Mouse (Mus musculus): ENCODE data around the gene Disp3. TPM values are rescaled to one million over a fixed set of nuclear protein-coding genes. Genes with fewer than 3 reads are reported as not detected.

Disp3 gene
- polyA plus RNA-seq, 1 experiment from 2014 or later, result 0.18 TPM

DNA sequence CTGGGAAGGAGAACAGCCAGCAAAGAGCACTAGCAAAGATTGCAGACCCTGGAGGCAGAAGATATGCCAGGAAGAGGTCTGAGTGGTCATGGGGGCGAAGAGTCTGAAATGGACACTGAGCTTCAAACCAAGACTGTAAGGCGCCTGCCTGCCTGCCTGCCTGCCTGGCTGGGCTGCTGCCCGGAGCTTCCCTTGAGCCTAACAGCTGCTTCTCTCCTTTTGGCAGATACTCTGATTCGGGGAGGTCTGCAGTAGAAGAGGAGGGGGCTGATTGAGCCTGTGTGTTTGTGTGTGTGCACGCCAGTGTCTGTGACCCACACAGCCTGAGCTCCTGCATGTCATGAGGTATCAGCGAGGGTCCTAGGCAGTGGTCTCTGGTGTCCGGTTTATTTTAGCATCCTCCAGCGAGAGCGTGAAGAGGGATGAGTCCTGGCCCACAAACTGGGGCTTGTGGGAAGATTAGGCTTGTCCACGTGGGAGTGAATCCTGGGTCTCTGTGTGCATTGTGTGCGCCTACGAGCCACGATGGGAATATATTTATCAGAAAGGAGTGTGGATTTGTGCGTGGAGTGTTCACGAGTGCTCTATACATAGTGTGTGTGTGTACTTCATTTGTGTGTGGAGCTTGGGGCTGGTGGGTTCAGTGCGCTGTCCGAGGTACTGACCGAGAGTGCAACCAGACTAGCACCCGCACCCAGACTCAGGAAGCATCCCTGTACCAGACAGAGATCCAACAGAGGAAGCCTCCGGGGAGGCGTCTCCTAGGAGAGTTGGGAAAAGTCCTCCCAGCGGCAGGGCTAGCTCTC, 1.3 kb downstream of the Disp3 start:
- Histone ChIP-seq H3K36me3 (ENCODE audit: control insufficient read depth, insufficient read depth, low read length) (no peaks in the 10 kb centered on the region), H3K4me2 (ENCODE audit: low read length) (no peak overlapping the region)

DNA sequence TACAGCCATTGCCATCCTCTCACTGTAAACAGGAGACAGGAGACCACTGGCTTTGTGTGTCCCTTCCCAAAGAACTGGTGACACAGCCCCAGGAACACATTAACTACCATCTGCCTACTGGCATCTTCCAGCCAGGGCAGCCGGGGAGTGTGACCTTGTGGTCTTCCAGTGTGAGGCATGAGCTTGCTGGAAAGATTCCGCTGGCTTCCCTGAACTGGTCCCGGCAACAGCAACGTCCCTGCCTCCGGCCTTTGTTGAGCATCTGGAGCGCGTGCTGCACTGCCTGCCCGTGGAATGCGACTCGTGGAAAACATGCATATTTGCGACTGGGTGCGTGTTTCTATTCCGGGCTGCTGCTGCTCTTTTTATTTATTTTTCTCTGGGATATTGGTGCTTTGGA, 3.5 kb downstream of the Disp3 start:
- no peak for DNase-seq (ENCODE audit: low spot score)
- no peaks in the 10 kb centered on the region for H3K9me3 ChIP-seq (ENCODE audit: control insufficient read depth, low read length)

More for the DNA sequence above, 1.3 kb downstream of the Disp3 start:
- Histone ChIP-seq H3K4me1 (replicated peaks; ENCODE audit: control insufficient read depth, insufficient read depth, low read length) (peaks cover 6% of the 10 kb centered on the region; the same call in 1 of the 2 replicates), H3K27me3 (replicated peaks; ENCODE audit: control insufficient read depth, insufficient read depth, low read length) (peaks cover 39% of the 10 kb centered on the region), H3K9ac (ENCODE audit: low read length) (no peak overlapping the region), H3K4me3 (ENCODE audit: low read depth, low read length) (no peak overlapping the region), H3K27ac (ENCODE audit: low read depth) (no peak overlapping the region), H3K9me3 (ENCODE audit: control insufficient read depth, low read length) (no peaks in the 10 kb centered on the region)
- DNase-seq (ENCODE audit: low spot score) (peak; percentile 80), ATAC-seq (replicated peaks; ENCODE audit: low FRiP score, low TSS enrichment, low read depth) (peak; percentile 37; the same call in 1 of the 2 replicates)
- 23% methylated on average over 22 of the region's 22 CpGs for WGBS

DNA sequence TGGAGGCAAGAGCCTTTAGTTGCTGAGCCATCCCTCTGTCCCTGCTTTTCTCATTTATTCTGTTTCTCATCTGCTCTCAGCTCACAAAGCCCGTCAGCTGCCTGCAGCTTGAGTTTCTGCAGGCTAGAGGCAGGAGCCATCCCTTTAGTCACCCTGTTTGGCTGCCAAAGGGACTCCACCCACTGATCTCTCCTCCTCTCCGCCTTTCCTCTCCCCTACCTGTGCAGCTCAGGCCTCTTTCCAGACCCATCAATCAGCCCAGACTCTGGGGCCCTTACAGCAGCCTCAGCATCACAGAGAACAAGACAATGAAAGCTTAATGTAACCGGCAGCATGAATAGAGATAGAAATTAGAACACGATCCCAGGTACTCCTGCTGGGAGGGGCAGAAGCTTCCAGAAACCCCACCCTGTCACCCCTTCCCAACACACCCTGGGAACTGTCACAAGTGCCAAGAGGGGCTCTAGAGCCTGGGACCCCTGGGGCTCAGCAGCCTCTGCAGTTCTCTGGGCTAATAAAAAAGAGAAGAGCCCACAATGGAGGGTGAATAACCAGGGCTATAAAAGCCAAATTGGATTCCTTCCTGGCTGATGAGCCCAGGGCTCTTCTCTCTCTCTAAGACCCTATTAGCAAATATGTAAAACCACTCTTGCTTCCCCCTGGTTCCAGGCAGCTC, 10.8 kb downstream of the Disp3 start:
- 13% methylated on average over 4 of the region's 4 CpGs for WGBS
- no peaks in the 10 kb centered on the region for H3K36me3 ChIP-seq (ENCODE audit: control insufficient read depth, insufficient read depth, low read length)
- peaks cover 29% of the 10 kb centered on the region for H3K27me3 ChIP-seq (replicated peaks; ENCODE audit: control insufficient read depth, insufficient read depth, low read length)
- ATAC-seq (replicated peaks; ENCODE audit: low FRiP score, low TSS enrichment, low read depth) (no peak), DNase-seq (ENCODE audit: low spot score) (no peak)
- H3K4me1 ChIP-seq (replicated peaks; ENCODE audit: control insufficient read depth, insufficient read depth, low read length), result no peaks in the 10 kb centered on the region
- H3K4me3 ChIP-seq (ENCODE audit: low read depth, low read length), result no peak overlapping the region
- no peak overlapping the region for H3K27ac ChIP-seq (ENCODE audit: low read depth)
- H3K4me2 ChIP-seq (ENCODE audit: low read length), result no peak overlapping the region
- H3K9me3 ChIP-seq (ENCODE audit: control insufficient read depth, low read length), result no peaks in the 10 kb centered on the region
- no peak overlapping the region for H3K9ac ChIP-seq (ENCODE audit: low read length)

More for the DNA sequence above, 3.5 kb downstream of the Disp3 start:
- H3K4me1 ChIP-seq (replicated peaks; ENCODE audit: control insufficient read depth, insufficient read depth, low read length), result peaks cover 6% of the 10 kb centered on the region; the same call in 1 of the 2 replicates
- no peak overlapping the region for H3K9ac ChIP-seq (ENCODE audit: low read length)
- H3K36me3 ChIP-seq (ENCODE audit: control insufficient read depth, insufficient read depth, low read length), result no peaks in the 10 kb centered on the region
- no peak overlapping the region for H3K4me3 ChIP-seq (ENCODE audit: low read depth, low read length)
- WGBS, result 48% methylated on average over 13 of the region's 13 CpGs
- ATAC-seq (replicated peaks; ENCODE audit: low FRiP score, low TSS enrichment, low read depth), result no peak
- H3K27ac ChIP-seq (ENCODE audit: low read depth), result no peak overlapping the region
- H3K27me3 ChIP-seq (replicated peaks; ENCODE audit: control insufficient read depth, insufficient read depth, low read length), result peaks cover 39% of the 10 kb centered on the region
- no peak overlapping the region for H3K4me2 ChIP-seq (ENCODE audit: low read length)

DNA sequence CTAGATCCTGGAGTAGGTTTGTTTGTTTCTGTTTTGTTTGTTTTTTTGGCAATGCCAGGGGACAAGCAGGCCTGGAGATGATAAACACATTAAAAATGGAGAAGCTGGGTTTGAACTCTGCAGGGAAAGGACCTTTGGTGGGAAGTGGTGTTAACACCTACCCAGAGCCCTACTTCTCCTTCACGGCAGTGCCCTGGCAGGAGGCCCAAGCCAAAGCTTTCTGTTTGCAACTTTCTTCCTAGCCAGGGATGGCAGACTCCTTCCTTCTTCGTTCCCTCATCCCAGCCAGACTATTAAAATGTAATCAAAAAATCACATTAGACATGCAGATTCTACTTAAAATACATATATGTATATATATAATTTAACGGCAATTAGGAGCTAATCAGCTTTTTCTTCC, 13.1 kb downstream of the Disp3 start:
- 53% methylated on average over 3 of the region's 3 CpGs for WGBS
- Histone ChIP-seq H3K27ac (ENCODE audit: low read depth) (no peak overlapping the region), H3K4me3 (ENCODE audit: low read depth, low read length) (no peak overlapping the region), H3K9ac (ENCODE audit: low read length) (no peak overlapping the region), H3K9me3 (ENCODE audit: control insufficient read depth, low read length) (no peaks in the 10 kb centered on the region), H3K27me3 (replicated peaks; ENCODE audit: control insufficient read depth, insufficient read depth, low read length) (peaks cover 51% of the 10 kb centered on the region), H3K4me1 (replicated peaks; ENCODE audit: control insufficient read depth, insufficient read depth, low read length) (no peaks in the 10 kb centered on the region), H3K36me3 (ENCODE audit: control insufficient read depth, insufficient read depth, low read length) (no peaks in the 10 kb centered on the region), H3K4me2 (ENCODE audit: low read length) (no peak overlapping the region)
- DNase-seq (ENCODE audit: low spot score) (no peak), ATAC-seq (replicated peaks; ENCODE audit: low FRiP score, low TSS enrichment, low read depth) (no peak)

DNA sequence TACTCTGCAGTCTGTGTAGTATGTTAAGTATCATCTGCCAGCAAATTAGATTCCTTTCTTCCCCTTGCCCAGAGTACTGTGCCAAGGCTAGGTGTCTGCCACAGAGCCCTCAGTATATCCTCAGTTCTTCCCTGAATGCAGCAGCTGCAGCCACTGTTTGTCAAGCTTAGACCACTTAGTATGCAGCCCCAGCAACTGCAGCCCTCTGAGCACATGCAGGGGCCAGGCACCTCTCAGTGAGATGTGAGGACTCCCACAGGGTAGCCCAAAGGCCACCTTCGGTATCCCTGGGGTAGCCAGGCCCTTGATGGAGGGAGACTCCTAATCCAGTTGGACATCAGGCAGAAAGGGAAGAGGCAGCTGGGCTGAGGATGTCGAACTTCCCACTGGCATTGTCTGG, 14.5 kb downstream of the Disp3 start:
- 22% methylated on average over 2 of the region's 2 CpGs for WGBS
- no peaks in the 10 kb centered on the region for H3K9me3 ChIP-seq (ENCODE audit: control insufficient read depth, low read length)
- peaks cover 51% of the 10 kb centered on the region for H3K27me3 ChIP-seq (replicated peaks; ENCODE audit: control insufficient read depth, insufficient read depth, low read length)
- H3K27ac ChIP-seq (ENCODE audit: low read depth), result no peak overlapping the region
- ATAC-seq (replicated peaks; ENCODE audit: low FRiP score, low TSS enrichment, low read depth) (no peak), DNase-seq (ENCODE audit: low spot score) (no peak)
- no peaks in the 10 kb centered on the region for H3K36me3 ChIP-seq (ENCODE audit: control insufficient read depth, insufficient read depth, low read length)
- H3K4me2 ChIP-seq (ENCODE audit: low read length), result no peak overlapping the region
- H3K4me3 ChIP-seq (ENCODE audit: low read depth, low read length), result no peak overlapping the region
- no peaks in the 10 kb centered on the region for H3K4me1 ChIP-seq (replicated peaks; ENCODE audit: control insufficient read depth, insufficient read depth, low read length)
- H3K9ac ChIP-seq (ENCODE audit: low read length), result no peak overlapping the region

DNA sequence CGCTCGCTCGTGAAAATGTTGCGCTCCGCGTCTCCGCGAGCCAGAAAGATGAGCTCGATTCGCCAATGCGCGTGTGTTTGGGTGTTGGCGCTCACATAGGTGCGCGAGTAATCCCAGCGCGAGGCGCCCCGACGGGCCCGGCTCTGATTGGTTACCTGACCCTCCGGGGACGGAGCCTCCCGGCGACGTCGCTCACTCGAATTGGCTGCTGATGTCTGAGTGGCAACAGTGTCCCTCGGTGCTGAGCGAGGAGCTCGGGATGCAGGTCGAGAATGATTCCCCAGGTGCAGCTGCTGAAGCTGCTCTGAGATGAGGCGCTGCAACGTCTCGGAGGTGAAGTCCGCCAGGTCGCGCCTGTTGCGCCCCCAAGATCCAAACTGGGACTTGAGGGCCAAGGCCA, 16.1 kb downstream of the Disp3 start:
- 4% methylated on average over 39 of the region's 39 CpGs for WGBS
- Histone ChIP-seq H3K4me1 (replicated peaks; ENCODE audit: control insufficient read depth, insufficient read depth, low read length) (no peaks in the 10 kb centered on the region), H3K27me3 (replicated peaks; ENCODE audit: control insufficient read depth, insufficient read depth, low read length) (peaks cover 51% of the 10 kb centered on the region), H3K4me2 (ENCODE audit: low read length) (0 out of 2 replicates have a peak overlapping the region, but pooled peaks have one; percentile 14), H3K4me3 (ENCODE audit: low read depth, low read length) (no peak overlapping the region), H3K9me3 (ENCODE audit: control insufficient read depth, low read length) (no peaks in the 10 kb centered on the region), H3K9ac (ENCODE audit: low read length) (no peak overlapping the region), H3K27ac (ENCODE audit: low read depth) (no peak overlapping the region), H3K36me3 (ENCODE audit: control insufficient read depth, insufficient read depth, low read length) (no peaks in the 10 kb centered on the region)
- DNase-seq (ENCODE audit: low spot score) (no peak), ATAC-seq (replicated peaks; ENCODE audit: low FRiP score, low TSS enrichment, low read depth) (no peak)

DNA sequence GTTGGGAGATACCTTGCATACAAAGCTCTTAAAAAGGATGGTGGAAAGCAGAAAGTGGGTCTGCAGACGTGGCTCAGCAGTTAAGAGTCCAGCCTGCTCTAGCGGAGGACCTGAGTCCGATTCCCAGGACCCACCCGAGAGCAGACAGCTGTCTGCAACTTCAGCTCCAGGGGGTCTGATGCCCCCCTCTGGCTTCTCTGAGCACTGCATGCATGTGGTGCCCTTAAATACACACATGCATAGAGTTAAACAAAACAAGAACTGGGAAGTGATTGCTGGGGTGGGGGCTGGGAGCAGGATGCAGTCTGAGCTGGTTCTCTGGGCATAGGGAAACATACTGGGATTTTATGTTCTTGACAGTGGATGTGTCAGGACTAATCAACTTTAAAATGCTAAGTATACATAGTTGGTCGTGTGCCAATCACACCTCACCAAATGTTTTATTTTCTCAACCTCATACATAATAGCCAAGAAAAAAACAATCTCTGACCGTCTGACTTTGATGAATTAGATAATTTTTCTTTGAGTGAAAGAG, 20.7 kb downstream of the Disp3 start:
- Histone ChIP-seq H3K36me3 (ENCODE audit: control insufficient read depth, insufficient read depth, low read length) (no peaks in the 10 kb centered on the region), H3K4me2 (ENCODE audit: low read length) (no peak overlapping the region), H3K4me3 (ENCODE audit: low read depth, low read length) (no peak overlapping the region), H3K4me1 (replicated peaks; ENCODE audit: control insufficient read depth, insufficient read depth, low read length) (no peaks in the 10 kb centered on the region), H3K9ac (ENCODE audit: low read length) (no peak overlapping the region), H3K27me3 (replicated peaks; ENCODE audit: control insufficient read depth, insufficient read depth, low read length) (peaks cover 23% of the 10 kb centered on the region), H3K9me3 (ENCODE audit: control insufficient read depth, low read length) (no peaks in the 10 kb centered on the region), H3K27ac (ENCODE audit: low read depth) (no peak overlapping the region)
- DNase-seq (ENCODE audit: low spot score) (no peak), ATAC-seq (replicated peaks; ENCODE audit: low FRiP score, low TSS enrichment, low read depth) (no peak)
- WGBS, result 87% methylated on average over 6 of the region's 6 CpGs

DNA sequence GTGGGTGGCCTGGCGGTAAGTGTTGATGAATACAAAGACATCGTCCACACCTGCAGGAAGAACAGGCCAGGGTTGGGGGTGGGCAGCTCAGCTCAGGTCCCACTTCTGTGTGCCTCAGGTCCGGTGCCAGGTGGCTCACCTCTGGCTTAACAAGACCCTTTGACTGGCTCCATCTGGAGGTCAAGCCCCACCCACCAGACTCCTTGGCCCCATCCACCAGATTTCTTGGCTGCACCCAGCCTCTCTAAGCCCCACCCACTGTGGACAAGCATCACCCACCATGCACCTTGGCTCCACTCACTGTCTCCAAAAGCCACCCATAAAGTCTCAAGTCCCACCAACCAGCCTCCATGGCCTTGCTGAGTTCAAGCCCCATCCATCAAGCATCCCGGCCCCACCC, 27.8 kb downstream of the Disp3 start:
- Histone ChIP-seq H3K9ac (ENCODE audit: low read length) (no peak overlapping the region), H3K4me2 (ENCODE audit: low read length) (no peak overlapping the region), H3K36me3 (ENCODE audit: control insufficient read depth, insufficient read depth, low read length) (no peaks in the 10 kb centered on the region), H3K27me3 (replicated peaks; ENCODE audit: control insufficient read depth, insufficient read depth, low read length) (no peaks in the 10 kb centered on the region), H3K9me3 (ENCODE audit: control insufficient read depth, low read length) (no peaks in the 10 kb centered on the region), H3K27ac (ENCODE audit: low read depth) (no peak overlapping the region), H3K4me3 (ENCODE audit: low read depth, low read length) (no peak overlapping the region), H3K4me1 (replicated peaks; ENCODE audit: control insufficient read depth, insufficient read depth, low read length) (no peaks in the 10 kb centered on the region)
- ATAC-seq (replicated peaks; ENCODE audit: low FRiP score, low TSS enrichment, low read depth), result no peak
- no peak for DNase-seq (ENCODE audit: low spot score)
- 82% methylated on average over 4 of the region's 4 CpGs for WGBS
